Comparison of ENCODE assay signal across 17 mouse cellular contexts in the genomic region with DNA sequence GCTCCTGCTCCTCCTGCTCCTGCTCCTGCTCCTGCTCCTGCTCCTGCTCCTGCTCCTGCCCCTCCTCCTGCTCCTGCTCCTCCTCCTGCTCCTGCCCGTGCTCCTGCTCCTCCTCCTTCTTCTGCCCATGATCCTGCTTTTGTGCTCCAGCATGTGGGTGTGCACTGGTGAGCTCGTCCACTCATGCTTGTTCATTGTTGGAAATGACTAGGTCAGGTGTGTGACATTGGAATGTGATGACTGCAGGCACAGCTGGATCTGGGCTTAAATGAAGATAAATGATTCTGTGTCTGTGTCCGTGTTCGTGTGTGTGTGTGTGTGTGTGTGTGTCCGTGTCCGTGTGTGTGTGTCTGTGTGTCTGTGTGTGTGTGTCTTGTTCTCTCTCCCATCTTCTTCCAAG. TPM values are rescaled to one million over a fixed set of nuclear protein-coding genes. Genes with fewer than 3 reads are reported as not detected.
"Had no signal": no experiment of that assay in that cellular context is flagged by ENCODE, and none has a peak within 500 bp of the region (broad histone marks: within the 10 kb centered on the region; RNA-seq: fewer than 3 reads in every experiment).

No protein-coding gene starts in this region.

- DNase-seq: kidney, adult 18-20 months; kidney, postnatal 14 days; lung, embryonic 14.5 days; lung, postnatal 10 days; lung, postnatal 4 days; right cerebral cortex, postnatal 25 days; spleen, adult 18-20 months; thymus, adult 18-20 months; thymus, postnatal 14 days had no signal

- ATAC-seq: liver, embryonic 12.5 days; midbrain, embryonic 13.5 days had no signal

- H3K4me2 ChIP-seq: kidney, embryonic 15.5 days; limb, embryonic 15.5 days; liver, embryonic 12.5 days; lung, embryonic 14.5 days; midbrain, embryonic 13.5 days; neural tube, embryonic 12.5 days had no signal

- H3K4me3 ChIP-seq: kidney, embryonic 15.5 days; left cerebral cortex, adult 2 months; limb, embryonic 15.5 days; liver, embryonic 12.5 days; midbrain, embryonic 13.5 days; neural tube, embryonic 12.5 days had no signal

- H3K36me3 ChIP-seq: kidney, embryonic 15.5 days; limb, embryonic 15.5 days; liver, embryonic 12.5 days; midbrain, embryonic 13.5 days; neural tube, embryonic 12.5 days had no signal

RNA-seq across cellular contexts. Expression of a gene that starts 12.1 kb away (rescaled TPM):
- total RNA-seq: megakaryocyte-erythroid progenitor cell, adult 5-6 weeks; neutrophil, adult 5-6 weeks had no signal

RNA-seq across cellular contexts. Expression of a gene that starts 20.2 kb away (rescaled TPM):
- total RNA-seq: neutrophil, adult 5-6 weeks had no signal
